Mouse (Mus musculus): ENCODE results near the gene Msrb1. TPM values are rescaled to one million over a fixed set of nuclear protein-coding genes. Genes with fewer than 3 reads are reported as not detected.

Msrb1 gene
- polyA plus RNA-seq, 1 experiment from 2014 or later, result 54.2 TPM

DNA sequence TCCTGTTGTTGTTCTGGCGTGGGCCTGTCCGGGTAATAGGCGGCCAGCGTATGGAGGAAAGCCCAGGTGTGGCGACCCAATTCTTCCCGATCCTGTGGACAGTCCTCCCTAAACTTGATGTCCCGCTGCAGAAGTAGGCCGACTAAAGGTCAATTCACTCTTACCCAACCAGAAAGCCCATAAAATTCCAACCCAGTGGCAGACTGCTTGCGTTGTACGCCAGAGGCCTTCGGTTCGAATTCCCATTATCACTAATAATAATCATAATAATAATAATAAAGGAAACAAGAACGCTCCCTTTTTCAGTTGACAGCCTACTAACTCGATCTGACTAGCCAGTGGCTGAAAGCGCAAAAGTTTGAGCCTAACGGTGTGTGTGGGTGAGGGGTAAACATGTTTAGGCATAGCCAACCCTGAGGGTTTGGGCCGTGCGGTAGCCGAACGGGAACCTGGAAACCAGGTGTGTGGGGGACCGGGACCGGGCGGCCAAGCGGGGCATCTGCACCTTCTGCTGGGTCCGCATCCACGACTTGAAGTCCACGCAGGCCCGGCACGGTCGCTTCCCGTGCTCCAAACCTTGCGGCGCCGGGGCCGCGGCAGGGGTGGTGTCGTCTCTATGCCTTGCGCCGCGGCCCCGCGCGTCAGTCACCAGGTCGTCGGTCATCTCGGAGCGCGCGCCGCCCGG is 41.0 kb upstream of the Msrb1 start:
- Histone ChIP-seq H3K27ac (replicated peaks) (peak overlapping the region; percentile 81), H3K9me3 (ENCODE audit: control insufficient read depth, low read length) (no peaks in the 10 kb centered on the region), H3K9ac (ENCODE audit: low read length) (peak overlapping the region; percentile 77), H3K27me3 (ENCODE audit: control insufficient read depth, insufficient read depth, low read length) (peaks cover 3% of the 10 kb centered on the region; the same call in 1 of the 2 replicates), H3K36me3 (ENCODE audit: control insufficient read depth, insufficient read depth, low read length) (peaks cover 3% of the 10 kb centered on the region; the same call in 1 of the 2 replicates), H3K4me2 (replicated peaks; ENCODE audit: low read depth) (peak overlapping the region; percentile 86), H3K4me3 (ENCODE audit: low read depth, low read length) (peak overlapping the region; percentile 80), H3K4me1 (replicated peaks; ENCODE audit: control insufficient read depth, insufficient read depth) (peaks cover 5% of the 10 kb centered on the region; the same call in 1 of the 2 replicates)
- no peak for DNase-seq (ENCODE audit: low spot score)
- ATAC-seq (ENCODE audit: low FRiP score, low TSS enrichment), result peak; percentile 16
- 9% methylated on average over 40 of the region's 51 CpGs for WGBS
- TF ChIP-seq CTCF (IDR thresholded peaks at IDR 0.05; ENCODE audit: low read depth), result no peak
- TF ChIP-seq EP300 (optimal IDR thresholded peaks at IDR 0.05), result no peak

DNA sequence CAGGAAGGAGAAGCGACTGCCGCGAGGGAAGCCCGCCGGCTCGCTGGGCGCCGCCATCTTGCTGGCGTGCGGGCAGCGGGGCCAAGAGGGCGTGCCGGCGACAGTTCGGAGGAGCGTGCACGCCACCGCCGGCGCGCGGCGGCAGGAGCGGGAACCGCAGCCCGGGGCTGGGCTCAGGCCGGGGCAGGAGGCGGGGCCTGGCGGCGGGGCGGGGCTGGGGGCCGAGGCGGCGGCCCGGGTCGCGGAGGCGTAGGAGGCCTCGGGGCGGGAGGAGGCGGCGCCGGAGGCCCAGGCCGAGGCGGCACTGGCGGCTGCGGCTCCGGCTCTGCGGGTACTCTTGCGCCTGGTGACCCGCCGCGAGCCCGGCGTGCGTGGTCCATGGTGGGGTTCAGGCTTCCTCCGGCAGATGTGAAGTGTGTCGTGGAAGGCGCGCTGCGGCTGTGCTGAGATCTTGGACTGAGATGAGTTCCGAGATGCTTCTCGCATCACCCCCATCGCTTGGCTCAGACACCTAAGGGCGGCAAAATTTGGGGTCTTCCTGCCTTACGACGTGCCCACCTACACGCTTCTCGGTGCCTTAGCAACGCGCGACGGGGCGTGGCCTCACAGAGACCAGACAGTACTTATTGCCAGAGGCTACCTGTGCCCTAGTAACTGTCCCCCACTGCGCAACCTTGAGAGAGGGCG is 40.3 kb upstream of the Msrb1 start, which contains the start of the genes Gfer and Noxo1:
TSS of gene Gfer (minus strand) at position 146 of the 687 bp plus-strand sequence.
TSS of gene Noxo1 (plus strand) at position 224 of the 687 bp plus-strand sequence.
- peak within 1 kb of the TSS; percentile 77 for H3K9ac ChIP-seq (ENCODE audit: low read length)
- H3K4me2 ChIP-seq (replicated peaks; ENCODE audit: low read depth), result peak within 1 kb of the TSS; percentile 86
- TF ChIP-seq EP300 (optimal IDR thresholded peaks at IDR 0.05), result no peak
- TF ChIP-seq CTCF (IDR thresholded peaks at IDR 0.05; ENCODE audit: low read depth), result peak; percentile 44
- ATAC-seq (ENCODE audit: low FRiP score, low TSS enrichment) (peak; percentile 89), DNase-seq (ENCODE audit: low spot score) (peak; percentile 95)
- H3K4me3 ChIP-seq (ENCODE audit: low read depth, low read length), result peak within 1 kb of the TSS; percentile 80
- under 1% methylated on average over 66 of the region's 76 CpGs for WGBS
- H3K36me3 ChIP-seq (ENCODE audit: control insufficient read depth, insufficient read depth, low read length), result peaks cover 3% of the 10 kb centered on the region; the same call in 1 of the 2 replicates
- peaks cover 5% of the 10 kb centered on the region; the same call in 1 of the 2 replicates for H3K4me1 ChIP-seq (replicated peaks; ENCODE audit: control insufficient read depth, insufficient read depth)
- H3K9me3 ChIP-seq (ENCODE audit: control insufficient read depth, low read length), result no peaks in the 10 kb centered on the region
- peak within 1 kb of the TSS; percentile 81 for H3K27ac ChIP-seq (replicated peaks)
- H3K27me3 ChIP-seq (ENCODE audit: control insufficient read depth, insufficient read depth, low read length), result no peaks in the 10 kb centered on the region

DNA sequence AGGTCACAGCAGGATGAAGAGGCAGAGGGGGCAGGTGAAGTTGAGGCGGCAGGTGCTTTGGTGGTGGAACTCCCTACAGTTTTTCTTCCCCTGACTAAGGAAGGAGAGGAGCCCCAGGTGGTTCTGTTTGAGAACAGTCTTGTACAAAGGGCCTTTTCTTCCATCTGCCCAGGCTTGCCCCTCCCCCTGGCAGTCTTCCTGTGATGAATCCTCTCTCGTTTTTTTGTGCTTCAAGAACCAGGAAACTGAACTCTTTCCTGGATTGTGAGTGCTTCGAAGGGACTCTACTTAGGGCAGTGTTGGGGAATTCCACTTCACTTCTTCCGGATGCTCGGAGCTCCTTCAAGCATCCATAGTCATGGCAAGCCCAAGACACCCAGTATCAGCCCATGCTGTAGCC is 38.5 kb upstream of the Msrb1 start:
- Histone ChIP-seq H3K4me2 (replicated peaks; ENCODE audit: low read depth) (0 out of 2 replicates have a peak overlapping the region, but pooled peaks have one; percentile 12), H3K9ac (ENCODE audit: low read length) (no peak overlapping the region), H3K27me3 (ENCODE audit: control insufficient read depth, insufficient read depth, low read length) (no peaks in the 10 kb centered on the region), H3K36me3 (ENCODE audit: control insufficient read depth, insufficient read depth, low read length) (peaks cover 14% of the 10 kb centered on the region), H3K4me3 (ENCODE audit: low read depth, low read length) (no peak overlapping the region), H3K27ac (replicated peaks) (peak overlapping the region; percentile 53; the same call in 1 of the 2 replicates), H3K9me3 (ENCODE audit: control insufficient read depth, low read length) (no peaks in the 10 kb centered on the region), H3K4me1 (replicated peaks; ENCODE audit: control insufficient read depth, insufficient read depth) (peaks cover 5% of the 10 kb centered on the region; the same call in 1 of the 2 replicates)
- TF ChIP-seq CTCF (IDR thresholded peaks at IDR 0.05; ENCODE audit: low read depth), result no peak
- no peak for TF ChIP-seq EP300 (optimal IDR thresholded peaks at IDR 0.05)
- peak; percentile 64 for DNase-seq (ENCODE audit: low spot score)
- ATAC-seq (ENCODE audit: low FRiP score, low TSS enrichment), result peak; percentile 22; the same call in 1 of the 2 replicates
- 22% methylated on average over 5 of the region's 5 CpGs for WGBS

DNA sequence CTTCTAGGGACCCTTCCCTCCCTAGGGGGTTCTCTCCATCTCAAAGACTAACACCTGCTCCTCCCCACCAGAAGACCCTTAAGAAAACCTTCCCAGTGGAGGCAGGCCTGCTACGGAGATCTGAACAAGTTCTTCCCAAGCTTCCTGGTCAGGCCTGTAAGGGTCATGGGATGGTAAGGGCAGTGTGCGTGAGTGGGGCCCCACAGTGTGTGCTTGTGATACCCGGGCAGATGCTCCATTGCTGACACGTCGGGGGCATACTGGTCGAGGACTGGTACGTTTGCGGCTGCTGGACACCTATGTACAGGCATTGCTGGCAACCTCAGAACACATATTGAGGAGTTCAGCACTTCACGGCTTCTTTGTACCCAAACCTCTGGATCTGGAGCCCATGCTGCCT is 37.7 kb upstream of the Msrb1 start:
- no peak overlapping the region; the same call in 1 of the 2 replicates for H3K27ac ChIP-seq (replicated peaks)
- H3K4me2 ChIP-seq (replicated peaks; ENCODE audit: low read depth), result peak overlapping the region; percentile 12; the same call in 1 of the 2 replicates
- TF ChIP-seq CTCF (IDR thresholded peaks at IDR 0.05; ENCODE audit: low read depth) (no peak), EP300 (optimal IDR thresholded peaks at IDR 0.05) (no peak)
- H3K36me3 ChIP-seq (ENCODE audit: control insufficient read depth, insufficient read depth, low read length), result peaks cover 15% of the 10 kb centered on the region
- no peaks in the 10 kb centered on the region for H3K27me3 ChIP-seq (ENCODE audit: control insufficient read depth, insufficient read depth, low read length)
- ATAC-seq (ENCODE audit: low FRiP score, low TSS enrichment) (no peak), DNase-seq (ENCODE audit: low spot score) (no peak)
- 73% methylated on average over 9 of the region's 9 CpGs for WGBS
- H3K4me1 ChIP-seq (replicated peaks; ENCODE audit: control insufficient read depth, insufficient read depth), result peaks cover 5% of the 10 kb centered on the region; the same call in 1 of the 2 replicates
- no peak overlapping the region for H3K4me3 ChIP-seq (ENCODE audit: low read depth, low read length)
- no peaks in the 10 kb centered on the region for H3K9me3 ChIP-seq (ENCODE audit: control insufficient read depth, low read length)
- no peak overlapping the region for H3K9ac ChIP-seq (ENCODE audit: low read length)

DNA sequence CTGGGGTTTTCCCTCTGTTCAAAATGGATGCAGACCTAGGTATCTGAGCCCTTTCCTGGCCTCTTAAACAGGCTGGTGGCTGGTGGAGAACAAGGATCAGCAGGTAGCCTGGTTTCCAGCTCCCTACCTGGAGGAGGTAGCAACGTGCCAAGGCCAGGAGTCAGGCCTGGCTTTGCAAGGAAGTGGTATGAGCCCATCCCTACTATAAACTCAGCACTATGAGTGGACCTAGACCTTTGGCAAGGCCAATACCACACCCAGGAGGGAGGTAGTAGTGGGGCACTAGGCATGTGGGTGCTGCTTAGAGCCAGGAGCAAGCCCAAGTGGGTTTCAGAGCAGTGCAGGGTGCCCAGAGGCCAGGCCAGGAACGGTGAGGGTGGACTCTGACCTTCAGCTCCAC is 37.0 kb upstream of the Msrb1 start:
- Histone ChIP-seq H3K4me2 (replicated peaks; ENCODE audit: low read depth) (no peak overlapping the region), H3K36me3 (ENCODE audit: control insufficient read depth, insufficient read depth, low read length) (peaks cover 22% of the 10 kb centered on the region), H3K9ac (ENCODE audit: low read length) (no peak overlapping the region), H3K27me3 (ENCODE audit: control insufficient read depth, insufficient read depth, low read length) (no peaks in the 10 kb centered on the region), H3K9me3 (ENCODE audit: control insufficient read depth, low read length) (no peaks in the 10 kb centered on the region), H3K4me3 (ENCODE audit: low read depth, low read length) (no peak overlapping the region), H3K4me1 (replicated peaks; ENCODE audit: control insufficient read depth, insufficient read depth) (peaks cover 5% of the 10 kb centered on the region; the same call in 1 of the 2 replicates), H3K27ac (replicated peaks) (no peak overlapping the region)
- ATAC-seq (ENCODE audit: low FRiP score, low TSS enrichment) (no peak), DNase-seq (ENCODE audit: low spot score) (no peak)
- TF ChIP-seq EP300 (optimal IDR thresholded peaks at IDR 0.05), result no peak
- no peak for TF ChIP-seq CTCF (IDR thresholded peaks at IDR 0.05; ENCODE audit: low read depth)
- WGBS, result 87% methylated on average over 2 of the region's 2 CpGs
